Mouse (Mus musculus): ENCODE results near the gene Slc34a3.

GRCm38 (mm10) chr2:25266720-25267119 lies 32.6 kb upstream of the Slc34a3 start:
- TF ChIP-seq POLR2A (IDR thresholded peaks at IDR 0.05; ENCODE audit: borderline replicate concordance, extremely low read depth, insufficient read depth, insufficient read length, poor library complexity, severe bottlenecking) (no peak), CTCF (IDR thresholded peaks at IDR 0.05; ENCODE audit: borderline replicate concordance, extremely low read depth, insufficient read depth, insufficient read length) (no peak)
